Mouse (Mus musculus) cerebellum, adult 11 months (tissue): ENCODE data around the gene Gprc5c.
"Not testable (repeated sequence)": the region's sequence is repeated elsewhere in the genome, so short reads cannot be mapped to it uniquely, and the experiment has no call there.

Experiments
- DNase-seq: peaks from one replicate; pipeline ENCODE4 v3.0.0; 2022

Gprc5c gene

DNA sequence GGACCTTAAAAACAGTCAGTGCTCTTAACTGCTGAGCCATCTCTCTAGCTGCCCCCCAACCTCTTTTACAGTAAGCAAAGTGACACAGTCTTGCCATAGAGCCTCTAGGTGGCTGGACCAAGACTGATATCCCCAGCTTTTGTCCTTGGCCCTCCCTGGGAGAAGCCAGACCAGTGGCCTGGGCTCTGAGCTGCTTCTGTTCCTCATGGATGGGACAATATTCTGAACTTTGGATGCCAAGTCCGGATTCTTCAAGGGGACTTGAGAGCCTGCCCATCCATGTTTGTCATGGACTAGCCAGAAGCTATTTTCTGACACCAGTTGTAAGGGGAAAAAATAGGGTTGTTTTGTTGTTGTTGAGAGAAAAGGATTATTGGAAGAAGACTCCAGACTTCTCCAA lies 18.8 kb downstream of the Gprc5c start:
- no peak for DNase-seq

GRCm38 (mm10) chr11:114871540-114871939 lies 20.6 kb downstream of the Gprc5c start:
- no peak for DNase-seq

- no peak for DNase-seq
Observed at GRCm38 (mm10) chr11:114873022-114873817, 22.3 kb downstream of the Gprc5c start.

DNA sequence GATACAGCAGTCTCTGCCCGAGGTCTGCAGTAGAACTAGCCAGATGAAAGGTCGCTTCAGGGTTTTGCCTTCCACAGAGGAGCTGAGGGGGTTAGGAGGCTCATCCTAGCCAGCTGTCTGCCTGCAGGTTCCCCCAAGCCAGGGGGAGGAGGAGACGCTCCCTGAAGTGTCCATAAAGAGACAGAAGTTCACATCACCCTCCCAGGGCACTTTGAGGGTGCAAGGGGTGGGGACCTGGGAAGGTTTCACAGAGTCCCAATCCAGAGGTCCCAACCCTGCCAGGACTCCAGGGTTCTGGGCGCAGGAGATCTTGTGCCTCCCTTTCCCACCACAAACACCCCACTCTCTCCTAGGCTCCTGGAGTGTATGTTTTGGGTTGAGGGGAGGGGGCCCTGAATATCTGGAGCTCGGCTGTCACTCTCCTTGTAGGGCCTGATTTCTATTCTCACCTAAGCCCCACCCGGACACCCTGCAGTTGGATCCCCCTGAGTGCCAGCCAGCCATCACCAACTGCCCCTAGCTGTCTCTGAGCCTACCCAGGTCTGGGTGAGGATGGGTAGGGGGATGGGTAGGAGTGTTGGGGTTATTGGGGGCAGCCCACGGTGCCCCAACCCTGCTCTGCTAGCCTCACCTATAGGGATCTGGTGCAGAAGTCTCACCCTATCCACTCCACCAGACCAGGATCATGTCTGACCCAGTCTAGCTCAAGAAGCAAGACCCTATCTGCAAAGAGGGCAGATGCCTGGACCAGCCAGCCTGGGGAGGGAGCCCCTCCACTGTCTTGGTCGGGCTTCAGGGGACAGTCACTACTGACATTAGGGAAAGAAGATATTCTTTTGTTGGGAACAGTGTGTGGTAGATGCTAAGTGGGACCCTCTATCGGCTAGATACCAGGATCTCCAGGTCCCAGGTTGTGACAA lies 23.5 kb downstream of the Gprc5c start:
- DNase-seq, result no peak

DNA sequence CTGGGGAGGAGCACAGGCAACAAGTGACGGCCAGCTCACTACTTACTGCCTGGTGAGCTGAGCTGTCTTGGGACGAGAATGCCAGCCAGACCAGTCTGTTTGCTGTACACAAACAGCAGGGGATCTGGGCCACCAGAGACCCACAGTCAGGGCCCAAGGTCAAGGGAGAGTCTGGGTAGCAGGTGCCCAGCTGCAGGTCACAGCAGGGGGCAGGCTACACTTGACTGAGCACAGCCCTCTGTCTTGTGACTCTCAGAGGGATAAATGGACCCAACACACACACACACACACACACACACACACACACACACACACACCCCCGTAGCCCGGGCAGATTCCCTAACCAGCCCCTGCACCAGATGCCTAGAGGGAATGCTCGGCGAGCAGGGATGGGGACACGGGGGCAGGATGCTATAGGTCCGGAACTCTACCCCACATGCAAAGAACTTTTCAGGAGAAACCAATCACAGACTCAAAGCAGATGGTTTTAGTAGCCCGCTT lies 24.4 kb downstream of the Gprc5c start:
- peak; percentile 34 for DNase-seq

DNA sequence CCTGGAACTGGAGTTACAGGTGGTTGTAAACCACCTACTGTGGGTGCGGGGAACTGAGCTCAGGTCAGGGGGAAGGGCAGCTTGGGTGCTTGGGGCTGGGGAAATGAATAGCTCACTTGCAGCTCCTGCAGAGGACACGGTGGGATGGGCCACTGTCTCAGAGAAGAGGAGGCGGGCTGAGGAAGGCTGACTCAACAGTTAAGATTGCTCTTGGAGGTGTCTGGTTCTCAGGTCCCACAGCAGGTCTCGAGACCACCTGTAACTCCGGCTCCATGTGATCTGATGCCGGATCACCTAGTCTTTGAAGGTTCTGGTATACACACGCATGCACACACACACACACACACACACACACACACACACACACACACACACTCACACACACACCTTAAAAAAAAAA lies 25.2 kb downstream of the Gprc5c start:
- no peak for DNase-seq

DNA sequence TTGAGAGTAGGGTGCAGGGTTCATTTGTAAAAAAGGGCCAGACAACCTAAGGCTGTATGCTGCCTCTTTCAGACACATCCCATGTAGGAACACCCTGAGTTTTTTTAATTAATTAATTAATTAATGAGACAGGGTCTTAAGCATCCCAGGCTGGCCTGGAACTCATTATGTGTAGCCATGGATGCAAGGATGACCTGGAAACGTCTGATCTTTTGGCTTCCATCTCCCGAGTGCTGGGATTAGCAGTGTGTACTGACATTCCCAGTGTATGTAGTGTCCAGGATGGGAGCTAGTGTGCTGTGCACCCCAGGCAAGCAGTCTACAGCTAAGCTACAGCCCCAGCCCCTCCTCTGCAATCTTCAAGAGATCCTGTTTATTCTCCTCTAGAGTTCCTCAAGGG lies 25.7 kb downstream of the Gprc5c start:
- DNase-seq, result no peak

GRCm38 (mm10) chr11:114877145-114877544 lies 26.2 kb downstream of the Gprc5c start:
- peak; percentile 76 for DNase-seq

GRCm38 (mm10) chr11:114879666-114880065 lies 28.7 kb downstream of the Gprc5c start:
- DNase-seq, result no peak

GRCm38 (mm10) chr11:114880185-114880584 lies 29.2 kb downstream of the Gprc5c start:
- no peak for DNase-seq

- DNase-seq, result peak; percentile 32
Observed at GRCm38 (mm10) chr11:114880589-114880988, 29.6 kb downstream of the Gprc5c start.

DNA sequence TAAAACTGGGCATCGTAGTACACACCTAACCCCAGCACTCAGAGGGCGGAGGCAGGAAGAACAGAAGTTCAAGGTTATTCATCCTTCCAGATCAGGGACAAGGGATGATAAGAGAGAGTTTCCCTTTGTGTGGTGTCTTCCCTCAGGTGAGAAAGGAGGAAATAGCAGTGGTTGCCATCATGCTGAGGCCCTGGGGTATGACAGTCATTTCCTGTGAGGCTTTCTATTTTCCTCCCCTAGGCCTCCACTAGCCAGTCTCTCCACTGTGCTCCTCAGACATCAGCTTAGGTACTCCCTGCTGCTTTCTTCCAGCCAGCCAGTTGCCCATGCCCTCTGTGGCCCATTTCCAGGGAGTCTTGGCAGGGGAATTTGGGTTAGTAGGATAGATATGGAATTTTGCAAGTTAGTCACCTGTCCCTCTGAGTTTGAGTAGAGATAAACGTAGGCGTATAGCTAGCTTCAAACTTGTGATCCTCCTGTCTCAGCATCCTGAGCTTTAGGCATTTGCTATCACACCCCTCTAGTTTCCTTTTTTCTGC lies 32.4 kb downstream of the Gprc5c start:
- no peak for DNase-seq

- peak; percentile 60 for DNase-seq
Observed at GRCm38 (mm10) chr11:114884380-114885100, 33.6 kb downstream of the Gprc5c start.

DNA sequence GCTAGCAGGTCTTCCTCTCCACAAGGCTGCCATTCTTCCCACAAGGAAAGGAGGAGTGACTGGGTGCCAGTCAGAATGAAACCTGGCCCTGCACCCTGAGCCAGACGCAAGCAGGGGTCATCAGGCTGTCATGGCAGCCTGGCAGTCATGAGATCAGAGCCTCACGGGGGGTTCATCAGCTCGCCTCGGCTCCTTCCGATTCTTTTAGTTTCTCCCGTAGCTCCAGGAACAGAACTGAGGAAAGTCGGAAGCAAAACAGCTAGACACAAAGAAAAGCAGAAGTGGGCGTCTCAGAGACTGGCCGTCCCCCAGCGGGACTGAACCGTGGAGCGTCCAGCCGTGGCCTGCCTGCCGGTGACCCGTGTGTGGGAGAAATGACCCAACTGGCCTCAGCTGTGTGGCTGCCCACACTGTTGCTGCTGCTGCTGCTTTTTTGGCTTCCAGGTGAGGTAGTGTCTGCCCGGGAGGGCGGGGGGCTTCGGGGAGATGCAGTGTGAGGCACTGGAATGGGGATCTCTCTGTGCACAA lies 39.1 kb downstream of the Gprc5c start, which contains the start of gene Cd300a:
TSS of gene Cd300a (plus strand) at position 51 of the 528 bp plus-strand sequence.
- no peak for DNase-seq

DNA sequence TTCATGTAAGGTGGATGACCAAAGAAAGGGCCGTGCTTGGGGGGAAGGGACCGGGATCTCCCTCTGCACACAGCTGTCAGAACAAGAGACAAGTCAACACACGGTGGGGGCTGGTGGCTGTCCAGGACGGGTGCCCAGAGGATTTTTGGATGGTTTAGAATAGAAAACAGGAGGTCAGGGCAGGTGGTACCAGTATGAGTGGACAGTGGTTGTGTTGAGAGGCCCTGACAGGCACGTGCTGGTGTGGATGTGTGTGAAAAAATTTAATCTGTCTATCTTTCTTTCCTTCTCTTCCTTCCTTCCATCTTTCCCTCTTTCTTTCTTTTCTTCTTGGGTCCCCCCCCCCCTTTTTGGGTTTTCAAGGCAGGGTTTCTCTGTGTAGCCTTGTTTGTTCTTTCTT lies 39.6 kb downstream of the Gprc5c start:
- DNase-seq, result no peak

- DNase-seq, result no peak
Observed at GRCm38 (mm10) chr11:114896085-114896484, 45.1 kb downstream of the Gprc5c start.

GRCm38 (mm10) chr11:114898026-114898425 lies 47.1 kb downstream of the Gprc5c start:
- DNase-seq, result no peak

GRCm38 (mm10) chr11:114903224-114903623 lies 52.3 kb downstream of the Gprc5c start:
- no peak for DNase-seq

- DNase-seq, result no peak
Observed at GRCm38 (mm10) chr11:114907567-114907966, 56.6 kb downstream of the Gprc5c start.

- no peak for DNase-seq
Observed at GRCm38 (mm10) chr11:114908086-114908485, 57.1 kb downstream of the Gprc5c start.

- DNase-seq, result not testable (repeated sequence)
Observed at GRCm38 (mm10) chr11:114909538-114909937, 58.6 kb downstream of the Gprc5c start.

GRCm38 (mm10) chr11:114912847-114913246 lies 61.9 kb downstream of the Gprc5c start:
- peak; percentile 79 for DNase-seq
